ENCODE assay signal across 9 mouse cellular contexts in genomic region chr6:72940493-72940892, GRCm38 (mm10). TPM values are rescaled to one million over a fixed set of nuclear protein-coding genes. Genes with fewer than 3 reads are reported as not detected.
A peak's percentile ranks its signal among the peaks of the same experiment; 100 is the strongest.
DNase-seq lines count a peak whose midpoint lies in the region; ATAC-seq and TF ChIP-seq lines count a peak whose summit lies in the region.
"Had no signal": no experiment of that assay in that cellular context is flagged by ENCODE, and none has a peak within 500 bp of the region (broad histone marks: within the 10 kb centered on the region; RNA-seq: fewer than 3 reads in every experiment).

No protein-coding gene starts in this region.

- H3K9me3 ChIP-seq in kidney, embryonic 15.5 days (replicated peaks), result no peaks in the 10 kb centered on the region
- no peaks in the 10 kb centered on the region for H3K9me3 ChIP-seq in hindbrain, postnatal 0 days (ENCODE audit: low read length)
- no peaks in the 10 kb centered on the region for H3K9me3 ChIP-seq in midbrain, embryonic 14.5 days (ENCODE audit: control insufficient read depth, low read length)
- H3K9me3 ChIP-seq: liver, embryonic 15.5 days had no signal

- no peak overlapping the region for H3K4me2 ChIP-seq in kidney, embryonic 15.5 days
- no peak overlapping the region for H3K4me2 ChIP-seq in hindbrain, postnatal 0 days (ENCODE audit: low read depth, low read length)
- no peak overlapping the region for H3K4me2 ChIP-seq in midbrain, embryonic 14.5 days (ENCODE audit: low read length)
- H3K4me2 ChIP-seq: liver, embryonic 15.5 days had no signal

- H3K27ac ChIP-seq in kidney, embryonic 15.5 days, result no peak overlapping the region
- no peak overlapping the region for H3K27ac ChIP-seq in hindbrain, postnatal 0 days
- no peak overlapping the region for H3K27ac ChIP-seq in midbrain, embryonic 14.5 days (replicated peaks; ENCODE audit: low read depth, low read length)
- H3K27ac ChIP-seq: liver, embryonic 15.5 days had no signal

- TF ChIP-seq POLR2A in brain, embryonic 14.5 days (IDR thresholded peaks at IDR 0.05; ENCODE audit: borderline replicate concordance, extremely low read depth, insufficient read depth, insufficient read length, poor library complexity, severe bottlenecking), result no peak

- H3K36me3 ChIP-seq in kidney, embryonic 15.5 days, result no peaks in the 10 kb centered on the region
- H3K36me3 ChIP-seq in hindbrain, postnatal 0 days (ENCODE audit: insufficient read depth, low read length), result no peaks in the 10 kb centered on the region
- H3K36me3 ChIP-seq in midbrain, embryonic 14.5 days (ENCODE audit: control insufficient read depth, insufficient read depth, low read length), result no peaks in the 10 kb centered on the region
- H3K36me3 ChIP-seq: liver, embryonic 15.5 days had no signal

- 13% methylated on average over 3 of the region's 3 CpGs for WGBS in kidney, embryonic 15.5 days
- WGBS in hindbrain, postnatal 0 days, result 12% methylated on average over 3 of the region's 3 CpGs
- 7% methylated on average over 3 of the region's 3 CpGs for WGBS in midbrain, embryonic 14.5 days

- DNase-seq in kidney, adult 11 months, result peak; percentile 20
- DNase-seq in brain, embryonic 14.5 days (ENCODE audit: low read depth), result peak; percentile 77
- peak; percentile 84 for DNase-seq in hindbrain, postnatal 0 days (ENCODE audit: low spot score)
- DNase-seq in left cerebral cortex, adult 8-10 months (ENCODE audit: low spot score in 2 of 2), result peak; percentile 31 to 32
- DNase-seq in midbrain, embryonic 14.5 days, result peak; percentile 89
- DNase-seq in spleen, postnatal 10 days (ENCODE audit: low spot score in 2 of 2), result peak; percentile 52 to 77

- peak; percentile 77; the same call in 1 of the 2 replicates for TF ChIP-seq CTCF in brain, embryonic 14.5 days (IDR thresholded peaks at IDR 0.05; ENCODE audit: borderline replicate concordance, extremely low read depth, insufficient read depth, insufficient read length)
- TF ChIP-seq CTCF in hindbrain, postnatal 0 days (IDR thresholded peaks at IDR 0.05; ENCODE audit: low read depth), result peak; percentile 95

- H3K9ac ChIP-seq in kidney, embryonic 15.5 days, result no peak overlapping the region
- H3K9ac ChIP-seq in hindbrain, postnatal 0 days (replicated peaks; ENCODE audit: low read length), result no peak overlapping the region
- no peak overlapping the region for H3K9ac ChIP-seq in midbrain, embryonic 14.5 days (replicated peaks; ENCODE audit: low read length)
- H3K9ac ChIP-seq: liver, embryonic 15.5 days had no signal

- no peak overlapping the region for H3K4me3 ChIP-seq in kidney, embryonic 15.5 days (replicated peaks)
- no peak overlapping the region for H3K4me3 ChIP-seq in hindbrain, postnatal 0 days (ENCODE audit: low read length)
- no peak overlapping the region for H3K4me3 ChIP-seq in midbrain, embryonic 14.5 days (replicated peaks; ENCODE audit: low read depth, low read length)
- H3K4me3 ChIP-seq: liver, embryonic 15.5 days had no signal

- ATAC-seq in kidney, embryonic 15.5 days (replicated peaks; ENCODE audit: low FRiP score), result no peak; the same call in 1 of the 2 replicates
- 0 out of 2 replicates have a peak, but pooled peaks have one; percentile 42 for ATAC-seq in erythroid progenitor cell, adult 5-6 weeks (replicated peaks; ENCODE audit: low FRiP score, poor library complexity, severe bottlenecking)
- ATAC-seq in hindbrain, postnatal 0 days, result peak; percentile 76
- ATAC-seq in midbrain, embryonic 14.5 days (ENCODE audit: low FRiP score, low TSS enrichment), result no peak; the same call in 1 of the 2 replicates

- no peaks in the 10 kb centered on the region for H3K27me3 ChIP-seq in kidney, embryonic 15.5 days
- no peaks in the 10 kb centered on the region for H3K27me3 ChIP-seq in hindbrain, postnatal 0 days (ENCODE audit: insufficient read depth, low read length)
- H3K27me3 ChIP-seq in midbrain, embryonic 14.5 days (ENCODE audit: control insufficient read depth, insufficient read depth, low read length), result no peaks in the 10 kb centered on the region
- H3K27me3 ChIP-seq: liver, embryonic 15.5 days had no signal

- H3K4me1 ChIP-seq in kidney, embryonic 15.5 days, result no peaks in the 10 kb centered on the region
- H3K4me1 ChIP-seq in hindbrain, postnatal 0 days (ENCODE audit: insufficient read depth, low read length), result no peaks in the 10 kb centered on the region
- no peaks in the 10 kb centered on the region for H3K4me1 ChIP-seq in midbrain, embryonic 14.5 days (ENCODE audit: control insufficient read depth, insufficient read depth, low read length)

RNA-seq across cellular contexts. Expression of gene Tmsb10, which starts 18.1 kb away (rescaled TPM):
- polyA plus RNA-seq in kidney, embryonic 15.5 days (2015; fragmentation: Nextera tagmentation; extraction: Ambion mirVana), result 2,212 and 2,256 TPM in 2 replicates
- 2,021 and 2,994 TPM in 2 replicates for polyA plus RNA-seq in brain, embryonic 14.5 days (2012; rRNA removed)
- 283 and 289 TPM in 2 replicates for total RNA-seq in erythroid progenitor cell, adult 5-6 weeks (2015; ENCODE audit: low replicate concordance)
- total RNA-seq in erythroid progenitor cell, adult 5-6 weeks (2017; ENCODE audit: low replicate concordance), result 141 and 146 TPM in 2 replicates
- total RNA-seq in hindbrain, postnatal 0 days (2014; rRNA removed), result 140 and 166 TPM in 2 replicates
- polyA plus RNA-seq in hindbrain, postnatal 0 days (2015; fragmentation: Nextera tagmentation; extraction: Ambion mirVana), result 5,541 and 5,741 TPM in 2 replicates
- total RNA-seq in left cerebral cortex, adult 8-10 months (2022), result 100 to 1,000 TPM; 329 to 544 (median 431) TPM
- 5,692 and 7,005 TPM in 2 replicates for polyA plus RNA-seq in midbrain, embryonic 14.5 days (2014; fragmentation: Nextera tagmentation; extraction: Ambion mirVana)

RNA-seq across cellular contexts. Expression of gene Kcmf1, which starts 40.7 kb away (rescaled TPM):
- 33.1 and 36.6 TPM in 2 replicates for polyA plus RNA-seq in kidney, embryonic 15.5 days (2015; fragmentation: Nextera tagmentation; extraction: Ambion mirVana)
- 92.0 and 113 TPM in 2 replicates for polyA plus RNA-seq in brain, embryonic 14.5 days (2012; rRNA removed)
- total RNA-seq in erythroid progenitor cell, adult 5-6 weeks (2015; ENCODE audit: low replicate concordance), result 71.3 and 116 TPM in 2 replicates
- 67.9 and 107 TPM in 2 replicates for total RNA-seq in erythroid progenitor cell, adult 5-6 weeks (2017; ENCODE audit: low replicate concordance)
- total RNA-seq in hindbrain, postnatal 0 days (2014; rRNA removed), result 66.5 and 76.9 TPM in 2 replicates
- polyA plus RNA-seq in hindbrain, postnatal 0 days (2015; fragmentation: Nextera tagmentation; extraction: Ambion mirVana), result 50.1 and 51.0 TPM in 2 replicates
- total RNA-seq in left cerebral cortex, adult 8-10 months (2022), result 10 to 100 TPM; 66.2 to 67.2 (median 67.1) TPM
- polyA plus RNA-seq in midbrain, embryonic 14.5 days (2014; fragmentation: Nextera tagmentation; extraction: Ambion mirVana), result 34.8 and 40.9 TPM in 2 replicates

Comparison
In these comparisons a context has a peak if more than half of its experiments do, and no peak if none do; other contexts are left out.
1. DNase-seq: peak in every context shown above with its lines; median percentile 89 in midbrain, embryonic 14.5 days; 84 in hindbrain, postnatal 0 days; 77 in brain, embryonic 14.5 days; 64 in spleen, postnatal 10 days; 32 in left cerebral cortex, adult 8-10 months; 20 in kidney, adult 11 months.
2. ATAC-seq: peak in erythroid progenitor cell, adult 5-6 weeks (single experiment) and hindbrain, postnatal 0 days (single experiment); none in kidney, embryonic 15.5 days (single experiment) and midbrain, embryonic 14.5 days (single experiment).